Mouse (Mus musculus) heart, embryonic 14.5 days (tissue): ENCODE measurements at regions not wholly inside any gene's neighbourhood (a gene's known extent, or its start where the extent isn't known, plus 50 kb on each side); places are given as distances from the start of the nearest gene placed in this dataset.
"Not testable (repeated sequence)": the region's sequence is repeated elsewhere in the genome, so short reads cannot be mapped to it uniquely, and the experiment has no call there.

Source experiments
- ATAC-seq: fragments of 200-750 bp; cut with Nextera tagmentation; 2 replicates; pipeline ENCODE4 v1.8.0; 2017; ENCODE audit warnings: low read depth, moderate TSS enrichment; ENCODE audit not compliant: insufficient number of reproducible peaks, insufficient read depth, low FRiP score
- H3K27ac ChIP-seq, 2 experiments: fragments of 200-500 bp in 1 of 2; fragments of 300-500 bp in 1 of 2; sonication (generic) in 1 of 2; replicated peaks in 1 of 2; 2 replicates each; pipeline ENCODE4 v1.5.1; 2012 to 2014; ENCODE audit warnings: low read depth in 2 of 2, low read length in 2 of 2, control low read depth in 1 of 2, mild to moderate bottlenecking in 1 of 2, mixed read lengths in 1 of 2; ENCODE audit not compliant: control insufficient read depth in 1 of 2, insufficient read depth in 1 of 2
- H3K27me3 ChIP-seq: fragments of 300-500 bp; sonication (generic); 2 replicates; pipeline ENCODE4 v1.6.1; 2014; ENCODE audit warnings: mild to moderate bottlenecking, low read length, control low read depth; ENCODE audit not compliant: control insufficient read depth, insufficient read depth
- H3K36me3 ChIP-seq: fragments of 300-500 bp; sonication (generic); 2 replicates; pipeline ENCODE4 v1.6.1; 2014; ENCODE audit warnings: mild to moderate bottlenecking, control low read depth, low read length, mixed read lengths; ENCODE audit not compliant: control insufficient read depth, insufficient read depth
- H3K4me1 ChIP-seq, 2 experiments: fragments of 200-500 bp in 1 of 2; fragments of 300-500 bp in 1 of 2; sonication (generic) in 1 of 2; 2 replicates each; pipeline ENCODE4 v1.6.1; 2012 to 2014; ENCODE audit warnings: low read length in 2 of 2, control low read depth in 1 of 2, mixed read lengths in 1 of 2; ENCODE audit not compliant: control insufficient read depth in 2 of 2, insufficient read depth in 2 of 2
- H3K4me2 ChIP-seq: fragments of 300-500 bp; sonication (generic); 2 replicates; pipeline ENCODE4 v1.6.1; 2014; ENCODE audit warnings: mild to moderate bottlenecking, low read length
- H3K4me3 ChIP-seq, 2 experiments: fragments of 200-500 bp in 1 of 2; fragments of 300-500 bp in 1 of 2; sonication (generic) in 1 of 2; 2 replicates each; pipeline ENCODE4 v1.5.1; 2012 to 2014; ENCODE audit warnings: low read length in 2 of 2, mild to moderate bottlenecking in 2 of 2, control low read depth in 1 of 2, low read depth in 1 of 2, moderate library complexity in 1 of 2; ENCODE audit not compliant: control insufficient read depth in 1 of 2, insufficient read depth in 1 of 2
- H3K9ac ChIP-seq: fragments of 300-500 bp; sonication (generic); 2 replicates; pipeline ENCODE4 v1.6.1; 2014; ENCODE audit warnings: mild to moderate bottlenecking, low read length
- H3K9me3 ChIP-seq: fragments of 300-500 bp; sonication (generic); 2 replicates; pipeline ENCODE4 v1.6.1; 2016; ENCODE audit warnings: low read length, control low read depth; ENCODE audit not compliant: control insufficient read depth
- WGBS: fragments of 180-500 bp; shearing (Covaris S2); extraction: QIAGEN DNeasy Blood & Tissue Kit; methylation state at CpG from one replicate; pipeline ENCODE4 v1.1.7; 2014; 5-methylcytosine and 5-hydroxymethylcytosine counted together

DNA sequence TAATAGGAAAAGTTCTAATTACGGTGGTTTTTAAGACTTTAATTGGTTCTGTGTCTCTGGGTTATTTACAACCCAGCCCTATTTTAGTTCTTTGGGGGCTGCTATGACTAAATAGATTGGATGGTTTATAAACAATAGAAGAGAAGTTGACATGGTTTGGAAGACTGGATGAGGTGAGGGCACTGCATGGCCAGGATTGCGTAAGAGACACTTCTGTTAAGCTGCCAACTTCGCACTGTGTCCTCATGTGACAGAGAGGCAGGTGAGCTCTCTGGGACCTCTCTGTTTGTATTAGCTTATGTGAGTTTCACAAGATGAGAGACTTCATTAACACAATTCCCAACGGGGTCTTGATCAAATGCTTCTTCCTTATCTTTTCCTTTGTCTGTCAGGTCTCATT lies 182.5 kb upstream of the Fbxl7 start:
- H3K9ac ChIP-seq: no peak overlapping the region

DNA sequence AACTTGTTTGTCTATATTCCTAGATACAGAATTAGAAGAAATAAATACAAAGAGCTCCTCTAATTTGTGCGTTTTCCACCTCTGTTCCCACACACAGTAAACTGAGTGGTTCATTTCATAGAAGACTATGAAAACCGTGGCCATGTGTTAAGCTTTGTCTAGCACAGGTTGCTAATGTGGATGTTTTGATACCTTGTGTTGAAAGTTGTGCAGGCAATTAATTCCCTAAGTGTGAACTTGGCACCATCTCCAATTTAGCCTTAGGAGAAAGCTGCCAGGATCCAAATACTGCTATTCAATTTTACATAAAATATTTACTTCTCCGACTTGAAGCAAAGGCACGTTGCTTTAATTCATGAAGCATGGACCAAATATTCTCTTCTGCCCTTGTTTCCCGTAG lies 187.4 kb upstream of the Fbxl7 start:
- Histone ChIP-seq H3K9ac (no peak overlapping the region), H3K4me2 (no peak overlapping the region), H3K4me3 (no peak overlapping the region), H3K36me3 (no peaks in the 10 kb centered on the region), H3K27ac (no peak overlapping the region), H3K9me3 (no peaks in the 10 kb centered on the region), H3K27me3 (no peaks in the 10 kb centered on the region), H3K4me1 (no peaks in the 10 kb centered on the region)
- no peak for ATAC-seq
- 83% methylated on average over 5 of the region's 5 CpGs for WGBS

More for the DNA sequence above, 182.5 kb upstream of the Fbxl7 start:
- no peaks in the 10 kb centered on the region for H3K27me3 ChIP-seq
- no peak overlapping the region for H3K4me3 ChIP-seq
- H3K9me3 ChIP-seq: no peaks in the 10 kb centered on the region
- H3K27ac ChIP-seq: no peak overlapping the region
- no peak for ATAC-seq
- H3K36me3 ChIP-seq: no peaks in the 10 kb centered on the region
- H3K4me2 ChIP-seq: no peak overlapping the region
- H3K4me1 ChIP-seq: no peaks in the 10 kb centered on the region
- WGBS: 85% methylated on average over 4 of the region's 4 CpGs

DNA sequence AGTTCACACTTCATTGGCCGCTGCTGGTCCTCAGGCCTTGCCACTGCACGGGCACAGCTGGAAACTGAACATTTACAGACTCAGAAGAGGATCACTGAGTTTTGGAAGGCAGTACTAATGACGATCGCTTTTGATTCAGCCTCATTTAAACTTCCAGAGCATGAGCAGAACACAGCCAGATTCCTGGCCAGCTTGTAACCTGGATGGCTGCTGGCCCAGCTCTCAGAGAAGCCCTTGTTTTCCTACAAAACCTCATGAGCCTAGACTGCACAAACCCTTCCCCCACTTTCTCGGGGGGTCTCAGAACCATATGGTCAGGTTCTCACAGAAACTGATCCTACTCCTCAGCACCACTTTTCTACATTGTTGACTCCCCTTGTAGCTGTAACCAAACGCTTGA lies 188.2 kb upstream of the Fbxl7 start:
- Histone ChIP-seq H3K27ac (no peak overlapping the region), H3K27me3 (no peaks in the 10 kb centered on the region), H3K9ac (no peak overlapping the region), H3K4me3 (no peak overlapping the region), H3K9me3 (no peaks in the 10 kb centered on the region), H3K4me2 (no peak overlapping the region), H3K4me1 (no peaks in the 10 kb centered on the region), H3K36me3 (no peaks in the 10 kb centered on the region)
- 76% methylated on average over 6 of the region's 6 CpGs for WGBS
- no peak for ATAC-seq

DNA sequence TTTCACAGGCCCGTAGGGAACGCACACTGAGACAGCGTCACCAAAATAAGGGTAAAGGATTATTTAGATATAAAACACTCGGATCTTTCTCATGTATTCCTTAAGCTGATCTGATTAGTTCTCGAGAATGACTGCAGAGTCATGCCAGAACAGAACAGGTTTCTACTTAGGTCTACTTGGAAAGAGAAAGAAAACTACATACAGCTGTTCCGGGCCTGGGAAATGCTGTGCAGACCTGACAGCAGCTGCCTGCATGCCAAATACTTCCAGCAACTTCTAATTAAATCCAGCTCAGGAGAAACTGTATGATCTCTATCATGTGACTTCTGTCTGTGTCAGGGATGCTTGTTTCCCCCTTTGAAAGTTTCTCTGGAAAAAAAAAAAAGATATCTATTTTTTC lies 193.8 kb upstream of the Fbxl7 start:
- Histone ChIP-seq H3K27ac (no peak overlapping the region), H3K9me3 (no peaks in the 10 kb centered on the region), H3K4me3 (no peak overlapping the region), H3K4me2 (no peak overlapping the region), H3K36me3 (no peaks in the 10 kb centered on the region), H3K4me1 (no peaks in the 10 kb centered on the region), H3K27me3 (no peaks in the 10 kb centered on the region), H3K9ac (no peak overlapping the region)
- 73% methylated on average over 6 of the region's 6 CpGs for WGBS
- ATAC-seq: no peak

DNA sequence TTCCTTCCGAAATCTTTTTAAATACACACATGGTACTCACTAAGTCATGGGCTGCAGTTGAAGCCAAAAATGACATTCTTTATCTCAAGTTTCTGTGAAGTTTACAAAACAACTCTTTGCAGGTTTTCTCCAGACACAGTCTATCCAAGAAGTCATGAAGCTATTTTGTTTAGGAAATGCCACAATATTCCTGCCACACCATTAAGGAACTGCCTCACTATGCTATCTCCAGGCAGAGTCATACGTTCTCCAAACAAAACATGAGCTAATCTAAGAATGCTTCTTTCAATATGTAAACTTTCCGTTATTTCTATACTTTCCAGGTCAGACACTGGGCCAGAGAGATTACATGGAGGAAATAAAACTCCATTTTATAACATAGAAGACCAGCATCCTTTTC lies 198.7 kb upstream of the Fbxl7 start:
- Histone ChIP-seq H3K9me3 (no peaks in the 10 kb centered on the region), H3K4me1 (no peaks in the 10 kb centered on the region), H3K36me3 (no peaks in the 10 kb centered on the region), H3K27ac (peak overlapping the region in 1 of 2 experiments; percentile 9; a peak in 1 of 4 replicates), H3K4me3 (no peak overlapping the region), H3K4me2 (no peak overlapping the region), H3K27me3 (no peaks in the 10 kb centered on the region), H3K9ac (no peak overlapping the region)
- 50% methylated on average over 3 of the region's 3 CpGs for WGBS
- no peak for ATAC-seq

DNA sequence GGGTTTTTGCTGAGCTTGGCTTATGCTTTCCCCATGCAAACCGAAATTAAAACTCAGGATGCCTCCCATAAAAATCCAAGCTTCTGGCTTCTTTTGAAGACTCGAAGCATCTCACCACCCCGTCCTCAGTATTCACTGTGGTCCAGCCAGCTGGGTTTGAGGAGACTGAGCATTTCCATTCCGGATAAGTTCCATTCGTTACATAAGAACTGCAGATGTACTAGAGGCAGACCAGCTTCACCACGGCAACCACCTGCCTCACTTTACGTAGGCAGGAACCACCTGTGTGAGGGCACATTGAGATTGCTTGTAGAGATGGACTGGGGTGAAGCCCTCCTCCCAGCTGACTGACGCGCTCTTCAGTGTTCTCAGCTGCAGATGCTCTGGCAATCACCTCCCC lies 199.9 kb upstream of the Fbxl7 start:
- H3K9me3 ChIP-seq: no peaks in the 10 kb centered on the region
- H3K4me1 ChIP-seq: no peaks in the 10 kb centered on the region
- no peaks in the 10 kb centered on the region for H3K36me3 ChIP-seq
- WGBS: 87% methylated on average over 9 of the region's 9 CpGs
- no peaks in the 10 kb centered on the region for H3K27me3 ChIP-seq
- H3K4me3 ChIP-seq: no peak overlapping the region
- H3K4me2 ChIP-seq: no peak overlapping the region
- ATAC-seq: no peak
- no peak overlapping the region for H3K9ac ChIP-seq
- H3K27ac ChIP-seq: no peak overlapping the region

DNA sequence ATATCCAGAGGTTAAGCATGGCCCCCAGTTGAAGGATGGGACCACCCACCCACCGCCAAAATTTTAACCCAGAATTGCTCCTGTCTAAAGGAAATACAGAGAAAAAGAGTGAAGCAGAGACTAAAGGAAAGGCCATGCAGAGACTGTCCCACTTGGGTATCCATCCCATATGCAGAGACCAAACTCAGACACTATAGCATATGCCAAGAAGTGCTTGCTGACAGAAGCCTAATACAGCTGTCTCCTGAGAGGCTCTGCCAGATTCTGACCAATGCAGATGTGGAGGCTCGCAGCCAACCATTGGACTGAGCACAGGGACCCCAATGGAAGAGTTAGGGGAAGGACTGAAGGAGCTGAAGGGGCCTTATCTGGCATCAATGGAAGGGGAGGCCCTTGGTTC lies 206.2 kb upstream of the Fbxl7 start:
- H3K4me3 ChIP-seq, H3K27me3 ChIP-seq, ATAC-seq, H3K4me1 ChIP-seq, H3K9ac ChIP-seq, H3K27ac ChIP-seq, H3K4me2 ChIP-seq, H3K36me3 ChIP-seq, H3K9me3 ChIP-seq: not testable (repeated sequence)
- 76% methylated on average over 2 of the region's 2 CpGs for WGBS

DNA sequence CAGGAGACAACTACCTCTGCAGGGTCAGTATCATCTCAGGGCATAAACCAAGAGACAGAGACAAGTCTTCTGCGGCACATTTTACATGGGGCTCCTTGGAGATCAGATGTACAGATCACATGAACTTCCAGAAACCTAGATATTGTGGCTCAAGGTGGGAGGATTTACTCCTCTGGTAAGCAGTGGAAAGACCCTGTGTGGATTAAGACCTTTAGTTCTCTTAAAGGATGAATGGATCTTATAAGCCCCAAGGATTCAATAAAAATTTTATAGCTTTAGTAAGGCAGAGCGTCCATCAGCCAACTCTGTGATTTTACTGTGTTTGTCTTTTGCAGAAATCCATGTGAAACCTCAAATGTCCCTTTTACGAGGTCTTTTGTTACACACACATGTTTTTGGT lies 213.8 kb upstream of the Fbxl7 start:
- no peak overlapping the region for H3K27ac ChIP-seq
- no peak overlapping the region for H3K9ac ChIP-seq
- no peak for ATAC-seq
- no peaks in the 10 kb centered on the region for H3K36me3 ChIP-seq
- H3K9me3 ChIP-seq: no peaks in the 10 kb centered on the region
- no peak overlapping the region for H3K4me3 ChIP-seq
- no peaks in the 10 kb centered on the region for H3K27me3 ChIP-seq
- no peaks in the 10 kb centered on the region for H3K4me1 ChIP-seq
- 75% methylated on average over 3 of the region's 3 CpGs for WGBS
- no peak overlapping the region for H3K4me2 ChIP-seq
